Mouse (Mus musculus) c-Kit-positive CD71-positive TER-119-negative erythroid progenitor cells, embryonic 14.5 days (primary cell): ENCODE measurements around the gene Ryr1.

Experiments
- DNase-seq: peaks from one replicate; pipeline ENCODE4 v3.0.0-alpha.2; 2013; ENCODE audit warnings: low read depth

The Ryr1 gene

DNA sequence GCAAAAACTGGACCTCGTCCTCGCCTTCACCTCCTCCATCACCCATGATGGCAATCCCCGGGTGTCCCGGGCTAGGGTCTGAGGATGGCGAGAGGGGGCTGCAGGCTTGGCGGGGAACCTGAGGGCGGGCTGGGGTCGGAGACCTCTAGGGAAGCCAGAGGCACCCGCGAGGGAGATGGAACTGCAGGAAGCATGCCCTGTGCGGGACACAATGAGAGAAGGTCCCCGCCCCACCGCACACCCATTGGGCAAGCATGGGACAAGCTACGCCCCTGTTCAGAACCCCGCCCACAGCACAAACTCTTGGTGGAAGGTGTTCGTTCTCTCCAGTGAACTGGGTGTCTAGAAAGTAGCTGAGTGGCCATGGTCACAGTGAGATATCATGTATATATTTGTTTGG is at the start of gene Ryr1:
Ryr1 (minus strand) TSS at position 210 of the 400 bp plus-strand sequence.
- DNase-seq: peak; percentile 80

DNA sequence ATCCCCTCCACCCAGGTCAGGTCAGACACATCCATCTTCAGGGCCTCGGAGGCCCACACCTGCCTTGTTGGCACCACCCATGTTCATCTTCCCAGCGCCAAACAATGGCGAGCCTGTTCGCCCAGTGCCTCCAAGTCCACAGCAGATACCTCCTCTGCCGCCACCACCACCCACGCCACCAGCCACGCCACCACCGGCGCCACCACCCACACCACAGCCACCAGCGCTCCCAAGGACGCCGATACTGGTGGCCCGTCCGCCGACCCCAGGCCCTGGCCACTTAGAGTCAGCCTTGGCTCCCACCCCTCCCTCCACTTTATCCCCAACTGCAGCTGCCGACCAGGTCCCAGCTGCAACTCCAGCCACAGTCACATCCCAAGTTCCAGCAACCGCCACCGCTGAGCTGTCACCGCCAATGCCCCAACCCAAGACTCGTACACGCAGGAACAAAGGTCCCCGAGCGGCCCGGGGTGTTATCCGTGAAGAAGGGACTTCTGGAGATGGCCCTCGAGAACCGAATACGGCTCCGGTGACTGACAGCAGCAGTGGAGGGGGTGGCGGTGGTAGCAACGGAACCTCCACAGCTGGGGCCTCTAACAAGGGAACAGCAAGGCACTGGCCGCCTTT is 47.5 kb upstream of the Ryr1 start:
- no peak for DNase-seq

DNA sequence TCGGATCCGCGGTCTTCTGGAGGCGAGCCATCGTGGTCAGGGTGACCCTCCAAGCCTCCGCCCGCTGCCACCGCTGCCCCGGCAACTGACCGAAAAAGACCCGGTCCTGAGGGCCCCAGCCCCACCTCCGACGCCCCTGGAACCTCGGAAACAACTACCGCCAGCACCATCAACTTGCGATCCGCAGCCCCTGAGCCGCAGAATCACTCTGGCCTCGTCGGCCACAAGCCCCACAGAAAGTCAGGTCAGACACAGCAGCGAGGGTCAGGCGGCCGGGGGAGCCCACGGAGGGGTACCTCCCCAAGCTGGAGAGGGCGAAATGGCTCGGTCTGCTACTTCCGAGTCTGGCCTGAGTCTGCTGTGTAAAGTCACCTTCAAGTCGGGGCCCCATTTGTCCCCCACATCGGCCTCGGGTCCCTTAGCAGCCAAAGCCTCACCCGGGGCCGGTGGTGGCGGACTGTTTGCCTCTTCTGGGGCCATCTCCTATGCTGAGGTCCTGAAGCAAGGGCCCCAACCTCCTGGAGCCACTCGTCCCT is 46.7 kb upstream of the Ryr1 start:
- DNase-seq: no peak

- no peak for DNase-seq
These were observed 46.0 kb upstream of the Ryr1 start for GRCm38 (mm10) chr7:29170755-29171561.

DNA sequence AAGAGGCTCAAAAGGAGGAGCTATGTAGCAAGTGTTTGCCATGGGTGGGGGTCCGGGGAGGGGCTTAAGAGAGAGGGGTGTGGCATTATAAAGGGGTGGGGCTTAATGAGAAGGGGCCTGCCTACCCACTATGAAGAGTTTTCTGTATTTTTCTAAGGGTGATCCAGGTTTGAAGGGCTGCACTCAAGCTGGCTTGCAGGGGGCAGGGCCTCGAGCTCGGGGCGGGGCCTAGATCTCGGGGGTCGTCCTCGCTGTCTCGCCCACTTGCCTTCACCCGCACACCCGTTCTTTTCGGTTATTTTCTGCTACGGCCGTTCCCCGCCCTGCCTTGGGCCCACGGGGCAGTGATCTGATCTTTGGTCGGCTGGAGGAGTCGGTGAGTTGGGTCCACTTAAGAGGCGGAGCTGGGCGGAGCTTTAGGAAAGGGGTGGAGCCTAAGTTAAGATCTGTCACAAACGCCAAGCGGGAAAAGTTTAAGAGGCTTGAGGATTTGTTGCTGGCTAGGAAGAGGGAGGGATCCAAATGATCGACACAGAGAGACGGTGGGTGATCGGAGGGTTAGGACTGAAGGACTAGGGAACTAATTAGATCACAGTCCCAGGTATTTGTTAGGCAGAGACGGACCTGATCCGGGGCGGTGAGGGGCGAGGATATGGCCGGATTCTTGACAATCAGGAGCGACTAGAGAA is 45.2 kb upstream of the Ryr1 start, which contains the start of the genes Ggn and Spred3:
Ggn (plus strand) TSS at position 145 of the 689 bp plus-strand sequence.
Spred3 (minus strand) TSS at position 346 of the 689 bp plus-strand sequence.
- peak; percentile 81 for DNase-seq

GRCm38 (mm10) chr7:29169231-29170065 is 44.5 kb upstream of the Ryr1 start:
- DNase-seq: no peak

DNA sequence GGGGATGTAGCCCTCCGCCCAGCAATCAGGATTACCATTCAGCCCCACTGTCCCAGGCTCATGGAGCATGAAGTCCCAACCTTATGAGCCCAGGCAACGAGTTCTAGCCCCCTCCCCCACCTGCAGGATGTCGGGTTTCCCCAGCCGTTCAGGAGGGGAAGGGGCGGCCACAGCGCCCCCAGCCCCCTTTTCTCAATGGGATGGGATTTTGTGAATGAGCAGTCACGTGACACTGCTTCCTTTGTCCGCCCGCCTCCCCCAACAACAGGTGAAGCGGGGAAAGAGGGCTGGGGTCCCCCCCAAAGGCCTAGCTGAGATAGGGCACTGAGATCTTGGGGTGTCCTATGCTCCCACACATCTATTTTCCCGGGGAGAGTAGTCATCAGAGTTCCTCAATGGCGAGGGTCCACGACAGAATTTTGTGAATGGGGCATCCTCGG is 43.8 kb upstream of the Ryr1 start:
- no peak for DNase-seq

GRCm38 (mm10) chr7:29168121-29168695 is 43.2 kb upstream of the Ryr1 start:
- DNase-seq: no peak

- DNase-seq: no peak
These were observed 42.7 kb upstream of the Ryr1 start for GRCm38 (mm10) chr7:29167656-29168055.

- DNase-seq: no peak
These were observed 38.0 kb upstream of the Ryr1 start for GRCm38 (mm10) chr7:29162750-29163525.

GRCm38 (mm10) chr7:29162294-29162693 is 37.3 kb upstream of the Ryr1 start:
- no peak for DNase-seq

- DNase-seq: no peak
These were observed 33.3 kb upstream of the Ryr1 start for GRCm38 (mm10) chr7:29158264-29158663.

- DNase-seq: peak; percentile 71
These were observed 31.1 kb upstream of the Ryr1 start, which contains the start of gene Fam98c for GRCm38 (mm10) chr7:29155838-29156782. TSS of gene Fam98c (minus strand) at chr7:29156234.

GRCm38 (mm10) chr7:29155196-29155837 is 30.3 kb upstream of the Ryr1 start:
- peak; percentile 83 for DNase-seq

DNA sequence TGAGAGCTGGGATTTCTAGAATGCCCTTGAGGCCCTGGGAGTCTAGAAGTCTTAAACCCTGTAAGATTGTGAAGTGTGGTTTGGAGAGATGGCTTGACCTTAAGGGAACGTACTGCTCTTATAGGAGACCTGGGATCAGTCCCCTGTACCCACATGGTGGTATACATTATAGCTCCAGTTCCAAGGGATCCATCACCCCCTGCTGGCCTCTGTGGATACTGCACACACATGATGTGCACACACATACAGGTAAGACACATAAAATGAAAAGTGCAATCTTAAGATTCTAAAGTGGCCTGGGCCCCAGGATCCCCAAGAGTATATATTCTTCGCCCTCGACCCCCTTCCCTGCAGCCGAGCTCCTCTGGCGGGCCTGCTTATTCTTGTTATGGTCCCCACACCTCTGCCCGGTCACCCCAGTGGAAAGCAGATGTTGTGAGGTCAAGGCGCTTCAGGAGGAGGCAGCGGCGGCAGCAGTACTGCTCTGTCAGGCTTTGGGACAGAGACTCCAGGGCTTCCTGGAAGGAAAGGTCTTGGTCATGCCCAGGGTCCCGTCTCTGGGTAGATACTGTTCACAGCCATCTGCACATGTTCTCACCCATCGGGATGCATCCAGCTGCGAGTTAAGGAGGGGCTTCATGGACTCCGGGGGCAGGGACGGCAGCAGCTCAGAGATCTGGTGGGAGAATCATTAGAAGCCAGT is 29.2 kb upstream of the Ryr1 start:
- no peak for DNase-seq

- DNase-seq: no peak
These were observed 26.5 kb upstream of the Ryr1 start for GRCm38 (mm10) chr7:29151486-29151885.

DNA sequence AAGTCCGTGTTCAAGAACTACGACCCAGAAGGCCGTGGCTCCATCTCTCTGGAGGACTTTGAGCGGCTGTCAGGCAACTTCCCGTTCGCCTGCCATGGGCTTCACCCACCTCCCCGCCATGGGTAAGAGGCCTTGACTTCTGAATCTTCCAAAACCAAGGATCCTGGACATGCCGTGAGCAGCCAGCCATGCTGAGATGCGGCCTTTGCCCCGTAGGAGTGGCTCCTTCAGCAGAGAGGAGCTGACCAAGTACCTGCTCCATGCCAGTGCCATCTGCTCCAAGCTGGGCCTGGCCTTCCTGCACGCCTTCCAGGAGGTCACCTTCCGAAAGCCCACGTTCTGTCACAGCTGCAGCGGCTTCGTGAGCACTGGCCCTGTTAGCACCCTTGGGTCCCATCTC is 23.8 kb upstream of the Ryr1 start:
- DNase-seq: no peak
